Mouse (Mus musculus): ENCODE measurements around the gene Crygc. TPM values are rescaled to one million over a fixed set of nuclear protein-coding genes. Genes with fewer than 3 reads are reported as not detected.
"Not testable (repeated sequence)": the region's sequence is repeated elsewhere in the genome, so short reads cannot be mapped to it uniquely, and the experiment has no call there.

Gene Crygc
- total RNA-seq, 1 experiment from 2014 or later = not detected

DNA sequence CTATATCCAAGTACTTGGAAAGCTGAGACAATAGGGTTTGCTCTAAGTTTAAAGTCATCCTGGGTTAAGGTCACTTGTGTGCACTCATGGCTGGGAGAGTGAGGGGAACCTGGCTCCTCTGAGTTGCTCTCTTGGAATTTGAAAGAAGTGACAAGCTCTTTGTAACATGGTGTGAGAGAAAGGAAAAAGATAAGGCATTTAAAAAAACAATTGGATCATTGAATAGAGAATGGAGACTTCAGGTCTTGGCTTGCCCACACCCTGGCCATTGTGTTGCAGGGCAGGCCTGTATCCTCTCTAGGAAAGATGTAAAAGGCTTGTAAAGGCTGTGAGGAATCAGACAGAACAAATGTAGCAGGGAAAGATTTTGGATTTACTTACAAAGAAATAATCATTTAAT, 5.6 kb downstream of the Crygc start:
- ATAC-seq (ENCODE audit: extremely low read depth, insufficient number of reproducible peaks, low FRiP score, poor library complexity, severe bottlenecking) = no peak

DNA sequence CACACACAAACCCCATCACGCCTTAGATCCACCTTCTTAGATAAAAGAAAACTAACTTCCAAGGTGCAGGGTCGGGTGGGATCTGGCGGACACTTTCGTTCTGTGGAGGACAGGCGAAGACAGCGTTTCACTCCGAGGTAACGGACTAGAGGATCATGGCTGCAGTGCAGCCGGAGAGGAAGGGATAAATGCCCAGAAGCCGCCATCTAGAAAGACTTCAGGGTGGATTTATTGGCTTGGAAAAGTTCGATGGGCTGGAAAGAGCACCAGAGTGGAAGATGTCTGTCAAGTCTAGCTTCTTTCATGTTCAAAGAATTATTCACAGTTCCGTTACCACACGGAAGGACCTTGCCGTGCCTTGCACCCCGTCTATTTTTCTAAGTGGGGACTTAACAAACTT, 9.3 kb downstream of the Crygc start:
- no peak for ATAC-seq (ENCODE audit: extremely low read depth, insufficient number of reproducible peaks, low FRiP score, poor library complexity, severe bottlenecking)

DNA sequence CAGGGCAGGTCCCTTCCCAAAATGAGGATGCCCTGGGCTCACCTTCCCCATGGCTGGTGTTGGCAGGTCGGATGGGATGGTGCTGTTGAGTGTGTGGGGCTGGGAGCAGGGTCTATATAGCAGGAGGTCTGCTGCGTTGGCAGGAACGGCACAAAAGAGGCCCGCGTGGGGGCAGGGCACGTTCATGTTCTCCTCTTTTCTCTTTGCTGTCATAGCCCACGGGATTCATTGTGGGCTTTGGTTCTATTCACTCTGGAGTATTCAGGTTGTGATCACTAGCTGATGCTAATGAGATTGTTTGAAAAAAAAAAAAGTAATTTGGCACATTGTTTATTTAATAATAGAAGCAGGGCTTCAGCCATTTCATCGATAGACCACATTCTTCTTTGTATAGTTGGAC, 10.1 kb downstream of the Crygc start, which contains the start of gene Crygd:
Crygd (minus strand) TSS at position 101 of the 400 bp plus-strand sequence.
- no peak for ATAC-seq (ENCODE audit: extremely low read depth, insufficient number of reproducible peaks, low FRiP score, poor library complexity, severe bottlenecking)

- ATAC-seq (ENCODE audit: extremely low read depth, insufficient number of reproducible peaks, low FRiP score, poor library complexity, severe bottlenecking) = no peak
Observed at GRCm38 (mm10) chr1:65052140-65052539, 21.3 kb downstream of the Crygc start.

DNA sequence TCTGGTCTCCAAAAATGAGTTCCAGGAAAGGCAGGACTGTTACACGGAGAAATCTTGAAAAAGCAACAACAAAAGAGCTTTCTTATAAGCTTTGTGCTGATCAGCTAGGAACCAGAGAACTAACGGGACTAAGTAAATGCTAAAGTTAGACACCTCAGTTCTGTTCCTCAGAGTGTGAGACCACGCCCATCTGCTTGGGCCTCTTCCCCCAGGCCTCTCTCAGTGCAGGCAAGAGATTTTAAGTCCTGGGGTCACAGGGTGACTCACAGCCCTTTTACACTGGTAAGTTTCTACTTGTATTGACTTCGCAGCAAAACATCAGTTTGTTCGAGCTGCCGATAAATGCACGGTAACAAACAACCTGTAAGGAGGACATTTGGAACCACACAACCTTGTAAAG, 21.8 kb downstream of the Crygc start:
- ATAC-seq (ENCODE audit: extremely low read depth, insufficient number of reproducible peaks, low FRiP score, poor library complexity, severe bottlenecking) = no peak

GRCm38 (mm10) chr1:65050952-65051351, 22.5 kb downstream of the Crygc start, which contains the start of gene Cryge:
Gene Cryge (minus strand): TSS chr1:65051149.
- not testable (repeated sequence) for ATAC-seq (ENCODE audit: extremely low read depth, insufficient number of reproducible peaks, low FRiP score, poor library complexity, severe bottlenecking)

DNA sequence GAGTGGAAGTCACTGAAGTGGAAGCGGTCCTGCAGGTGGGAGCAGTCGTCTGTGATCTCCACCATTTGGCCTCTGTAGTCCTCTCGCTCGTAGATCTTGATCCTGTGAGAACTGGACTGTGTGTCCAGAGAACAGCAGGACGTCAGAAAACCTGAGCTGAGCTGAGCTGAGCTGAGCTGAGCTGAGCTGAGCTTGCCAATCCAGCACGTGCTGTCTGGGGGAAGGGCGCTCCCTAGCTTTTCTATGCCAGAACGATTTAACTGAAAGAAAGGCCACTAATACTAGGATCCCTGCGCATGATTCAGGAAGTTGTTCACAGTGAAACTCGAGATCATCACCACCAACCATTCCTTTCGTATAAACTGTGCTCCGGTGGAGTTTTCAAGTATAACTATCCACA, 24.7 kb downstream of the Crygc start:
- ATAC-seq (ENCODE audit: extremely low read depth, insufficient number of reproducible peaks, low FRiP score, poor library complexity, severe bottlenecking) = no peak

DNA sequence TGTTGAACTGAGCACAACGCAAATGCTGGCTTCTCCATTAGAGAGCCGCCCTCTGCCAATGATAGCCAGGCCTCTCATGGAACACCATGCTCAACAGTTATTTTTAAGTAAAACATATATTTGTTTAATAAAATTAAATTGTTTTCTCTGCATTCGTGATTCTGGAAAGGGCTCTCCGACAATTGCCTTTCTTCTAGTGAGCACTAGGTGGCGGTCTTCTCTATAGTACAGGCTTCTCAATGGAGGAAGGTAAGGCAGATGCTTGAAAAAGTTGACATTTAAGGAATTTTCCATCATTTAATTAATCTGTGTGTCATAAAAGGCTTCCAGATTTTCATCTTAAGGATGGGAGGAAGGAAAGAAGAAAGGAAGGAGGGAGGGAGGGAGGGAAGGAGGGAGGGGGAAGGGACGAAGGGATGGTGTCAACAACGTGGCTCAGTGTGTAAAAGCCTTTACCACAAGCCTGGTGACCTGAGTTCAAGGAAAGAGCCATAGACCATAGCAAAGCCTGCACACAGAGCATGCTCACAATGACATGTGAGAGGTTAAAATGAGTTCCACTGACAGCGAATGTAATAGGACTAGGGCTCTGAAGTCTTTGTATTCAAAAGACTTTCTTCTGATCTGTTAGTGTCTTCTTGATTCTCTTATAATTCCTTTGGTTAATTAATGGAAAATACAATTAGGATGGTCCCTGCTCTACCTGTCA, 26.9 kb downstream of the Crygc start:
- ATAC-seq (ENCODE audit: extremely low read depth, insufficient number of reproducible peaks, low FRiP score, poor library complexity, severe bottlenecking) = peak; percentile 60; the same call in 1 of the 2 replicates

- ATAC-seq (ENCODE audit: extremely low read depth, insufficient number of reproducible peaks, low FRiP score, poor library complexity, severe bottlenecking) = no peak
Observed at GRCm38 (mm10) chr1:65043433-65043832, 30.1 kb downstream of the Crygc start.

DNA sequence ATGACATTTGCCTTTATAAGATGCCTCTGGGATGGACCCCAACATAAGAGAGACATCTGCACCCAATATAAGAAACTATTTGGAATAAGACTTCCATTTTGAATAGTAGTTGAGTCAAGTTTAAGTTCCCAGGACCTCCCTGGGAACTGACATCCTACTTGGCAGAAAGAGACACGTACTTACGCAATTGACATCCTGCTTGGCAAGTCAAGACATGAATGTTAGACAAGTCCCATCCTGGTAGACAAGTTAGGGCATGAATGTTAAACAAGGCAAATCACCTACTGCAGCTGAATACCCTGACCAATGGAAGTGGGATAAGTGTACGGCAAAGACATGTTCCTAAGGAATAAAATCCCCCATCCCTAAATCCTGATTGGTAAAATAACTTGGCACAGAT, 31.7 kb downstream of the Crygc start:
- ATAC-seq (ENCODE audit: extremely low read depth, insufficient number of reproducible peaks, low FRiP score, poor library complexity, severe bottlenecking) = no peak

GRCm38 (mm10) chr1:65040806-65041205, 32.7 kb downstream of the Crygc start:
- no peak for ATAC-seq (ENCODE audit: extremely low read depth, insufficient number of reproducible peaks, low FRiP score, poor library complexity, severe bottlenecking)

DNA sequence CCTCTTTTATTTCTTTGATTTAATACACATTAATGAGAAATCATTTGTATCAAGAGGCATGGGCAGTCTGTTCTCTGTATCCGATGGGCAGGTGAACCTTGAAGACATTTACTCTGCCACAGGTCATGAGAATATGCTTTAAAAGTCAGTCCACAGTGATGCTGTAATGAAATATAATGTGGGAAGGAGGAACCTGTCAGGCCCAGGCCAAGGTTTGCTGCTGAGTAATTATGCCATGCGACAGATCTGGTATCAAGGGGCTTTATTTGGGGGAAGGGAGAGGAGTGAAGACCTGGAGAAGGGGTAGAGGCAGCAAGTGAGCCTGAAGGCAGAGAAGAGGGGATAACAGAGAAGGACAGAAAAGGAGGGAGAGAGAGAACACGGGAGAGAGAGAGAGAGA, 33.8 kb downstream of the Crygc start:
- no peak for ATAC-seq (ENCODE audit: extremely low read depth, insufficient number of reproducible peaks, low FRiP score, poor library complexity, severe bottlenecking)

- ATAC-seq (ENCODE audit: extremely low read depth, insufficient number of reproducible peaks, low FRiP score, poor library complexity, severe bottlenecking) = no peak
Observed at GRCm38 (mm10) chr1:65037542-65037941, 35.9 kb downstream of the Crygc start.

DNA sequence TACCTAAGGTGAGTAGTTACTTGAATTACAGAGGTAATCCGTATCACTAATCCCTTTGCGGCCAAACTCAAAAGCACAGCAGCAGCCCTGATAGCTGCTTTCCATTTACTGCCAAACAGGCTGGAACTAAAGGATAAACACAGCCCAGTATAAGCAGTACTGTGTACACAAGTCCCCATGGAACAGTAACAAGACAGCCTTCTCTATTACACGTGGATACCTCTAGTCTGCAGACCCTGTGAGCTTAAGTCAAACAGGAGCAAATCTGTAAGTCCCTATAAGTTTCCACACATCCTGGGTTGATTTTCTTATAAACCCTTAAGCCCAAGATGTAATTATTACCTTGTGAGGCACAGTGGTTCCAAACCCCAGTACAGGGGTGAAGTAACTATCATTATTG, 38.0 kb downstream of the Crygc start:
- ATAC-seq (ENCODE audit: extremely low read depth, insufficient number of reproducible peaks, low FRiP score, poor library complexity, severe bottlenecking) = no peak

GRCm38 (mm10) chr1:65032641-65033040, 40.8 kb downstream of the Crygc start, which contains the start of gene Akr1cl:
Gene Akr1cl (minus strand): TSS chr1:65032759.
- ATAC-seq (ENCODE audit: extremely low read depth, insufficient number of reproducible peaks, low FRiP score, poor library complexity, severe bottlenecking) = no peak

DNA sequence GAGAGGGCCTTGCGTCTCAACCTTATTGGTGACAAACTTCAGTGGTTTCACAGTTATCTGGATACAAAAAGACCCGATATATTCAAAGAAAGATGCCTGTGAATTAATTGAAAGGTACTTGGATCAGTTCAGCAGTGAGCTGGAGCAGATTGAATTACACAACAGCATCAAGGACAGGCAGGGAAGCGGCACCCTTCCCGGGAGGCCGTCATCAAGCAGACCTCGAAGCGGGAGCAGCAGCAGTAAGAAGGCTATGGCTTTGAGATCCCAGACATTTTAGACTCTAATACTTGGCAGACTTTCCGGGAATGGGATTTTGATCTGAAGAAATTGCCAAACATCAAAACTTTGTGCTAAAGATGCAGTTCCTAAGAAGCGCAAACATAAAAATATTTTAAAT, 45.3 kb downstream of the Crygc start:
- no peak for ATAC-seq (ENCODE audit: extremely low read depth, insufficient number of reproducible peaks, low FRiP score, poor library complexity, severe bottlenecking)

Other genes starting within 250 kb of the Crygc start
- gene Plekhm3, start 116.9 kb downstream of the Crygc start, total RNA-seq (2017) = 60.1 and 63.2 TPM in 2 replicates
- not detected in 2 replicates for gene Akr1cl, start 40.9 kb downstream of the Crygc start, total RNA-seq (2017)
- not detected in 2 replicates for gene Cryge, start 22.5 kb downstream of the Crygc start, total RNA-seq (2017)
- gene Crygd, start 10.2 kb downstream of the Crygc start, total RNA-seq (2017) = not detected in 2 replicates
- gene Crygb, start 8.6 kb upstream of the Crygc start, total RNA-seq (2017) = not detected in 2 replicates
- not detected in 2 replicates for gene Cryga, start 29.7 kb upstream of the Crygc start, total RNA-seq (2017)
- gene Gm28845, start 45.9 kb upstream of the Crygc start, total RNA-seq (2017) = not detected in 2 replicates
- gene D630023F18Rik, start 49.5 kb upstream of the Crygc start, total RNA-seq (2017) = not detected in 2 replicates
- gene Idh1, start 112.8 kb upstream of the Crygc start, total RNA-seq (2017) = 40.1 and 48.5 TPM in 2 replicates
- 64.1 and 69.4 TPM in 2 replicates for gene Pikfyve, start 113.0 kb upstream of the Crygc start, total RNA-seq (2017)
- 0.12 TPM in 1 of 2 replicates, not detected in the other for gene Pth2r, start 208.4 kb upstream of the Crygc start, total RNA-seq (2017)

All from neutrophil, adult 5-6 weeks (primary cell).